Mouse (Mus musculus) granulocyte monocyte progenitor cell, adult 5-6 weeks (primary cell): Measurements from ENCODE around the gene Ppp2r1a. TPM values are rescaled to one million over a fixed set of nuclear protein-coding genes. Genes with fewer than 3 reads are reported as not detected.

ENCODE experiments used
- ATAC-seq: replicated peaks from 2 replicates; pipeline ENCODE4 v1.8.0; 2016; ENCODE audit warnings: mild to moderate bottlenecking, moderate TSS enrichment, inconsistent platforms; ENCODE audit not compliant: poor library complexity, severe bottlenecking
- total RNA-seq, 2 experiments: library from RNA; stranded (forward) in 1 of 2; stranded (reverse) in 1 of 2; fragments of 200-712, 200-1000 nt in 1 of 2; fragments of >200 nt in 1 of 2; fragmentation: Nextera tagmentation in 1 of 2; gene quantifications; 2 replicates each; pipeline ENCODE4 v1.2.3; 2014 to 2017

The Ppp2r1a gene
- total RNA-seq (2014; fragmentation: Nextera tagmentation), result 220 and 318 TPM in 2 replicates
- total RNA-seq (2017), result 119 and 128 TPM in 2 replicates

DNA sequence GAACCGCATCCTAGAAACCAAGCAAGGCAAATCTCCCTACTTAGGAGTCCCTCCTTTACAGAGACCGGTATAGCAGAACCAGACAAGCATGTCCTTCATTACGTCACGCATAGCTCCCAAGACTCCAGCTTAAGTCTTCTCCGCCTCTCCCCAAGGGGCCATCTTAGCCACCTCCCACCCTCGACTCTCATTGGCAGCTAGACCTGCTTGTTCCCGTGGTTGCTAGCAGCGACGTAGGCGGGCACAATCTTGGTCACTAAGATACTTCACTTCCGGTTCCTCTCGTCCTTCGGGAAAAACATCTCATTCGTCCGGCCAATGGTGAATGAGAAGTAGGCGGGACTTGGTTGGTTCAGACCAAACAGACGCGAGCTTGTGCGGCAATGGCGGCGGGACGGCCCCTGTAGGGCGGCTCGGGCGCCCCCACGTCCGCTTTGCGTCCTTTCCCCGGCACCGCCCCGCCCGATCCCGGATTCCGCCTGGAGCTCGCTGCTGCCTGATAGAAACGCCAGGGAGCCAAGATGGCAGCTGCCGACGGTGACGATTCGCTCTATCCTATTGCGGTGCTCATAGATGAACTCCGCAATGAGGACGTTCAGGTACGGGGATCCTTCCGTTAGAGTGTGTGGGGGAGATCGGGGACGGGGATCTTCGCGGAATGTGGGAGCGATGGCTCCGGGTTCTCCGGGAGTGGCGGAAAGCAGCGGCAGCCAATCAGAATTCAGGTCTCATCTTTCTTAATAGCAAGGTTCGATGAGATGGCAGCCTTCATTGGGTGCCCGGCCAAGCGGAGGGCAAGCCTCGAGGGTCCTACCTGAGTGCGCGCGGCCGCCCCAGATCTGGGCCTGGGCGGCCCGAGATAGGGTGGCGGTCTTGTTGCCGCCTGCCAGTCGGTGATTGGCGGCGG, at the start of gene Ppp2r1a:
TSS of gene Ppp2r1a (plus strand) at position 327 of the 907 bp plus-strand sequence.
- peak; percentile 84 for ATAC-seq

DNA sequence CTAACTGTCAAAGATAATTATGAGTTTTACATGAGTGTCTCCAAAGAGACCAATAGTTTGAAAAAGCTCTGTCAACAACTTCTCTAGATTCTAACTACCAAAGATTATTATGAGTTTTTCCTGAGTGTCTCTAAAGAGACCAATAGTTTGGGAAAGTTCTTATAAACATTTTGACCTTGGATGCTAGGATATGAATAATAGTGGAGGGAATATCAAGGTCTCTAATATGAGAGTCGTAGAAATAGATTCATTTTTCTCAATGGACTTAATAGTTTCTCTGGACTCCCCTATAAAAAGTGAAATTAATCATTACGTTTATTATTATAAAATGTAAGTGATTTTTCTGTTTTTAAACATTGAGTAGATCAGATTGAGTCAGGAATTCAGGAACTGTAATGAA, 40.1 kb upstream of the Ppp2r1a start, which contains the start of gene Vmn1r231:
TSS of gene Vmn1r231 (minus strand) at position 101 of the 400 bp plus-strand sequence.
- ATAC-seq, result no peak

DNA sequence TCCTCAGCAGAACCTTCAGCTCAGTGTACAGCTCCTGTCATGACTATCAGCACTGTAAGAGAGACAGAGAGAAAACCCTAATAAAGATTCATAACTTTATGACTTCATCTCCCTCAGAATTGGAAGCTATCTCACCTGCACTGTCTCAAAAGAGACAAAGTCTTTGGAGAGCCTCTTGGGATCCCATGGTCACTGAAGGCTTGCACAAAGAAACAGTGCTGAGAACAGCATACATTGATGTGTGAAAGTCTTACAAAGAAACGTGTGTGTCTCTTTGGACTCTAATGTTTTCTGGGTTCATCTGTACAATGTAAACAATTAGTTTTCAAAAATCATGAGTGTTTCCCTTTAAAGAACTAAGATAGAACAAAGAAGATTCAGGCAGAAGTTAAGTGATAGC, 25.5 kb upstream of the Ppp2r1a start, which contains the start of gene Vmn1r232:
TSS of gene Vmn1r232 (minus strand) at position 101 of the 400 bp plus-strand sequence.
- no peak for ATAC-seq

DNA sequence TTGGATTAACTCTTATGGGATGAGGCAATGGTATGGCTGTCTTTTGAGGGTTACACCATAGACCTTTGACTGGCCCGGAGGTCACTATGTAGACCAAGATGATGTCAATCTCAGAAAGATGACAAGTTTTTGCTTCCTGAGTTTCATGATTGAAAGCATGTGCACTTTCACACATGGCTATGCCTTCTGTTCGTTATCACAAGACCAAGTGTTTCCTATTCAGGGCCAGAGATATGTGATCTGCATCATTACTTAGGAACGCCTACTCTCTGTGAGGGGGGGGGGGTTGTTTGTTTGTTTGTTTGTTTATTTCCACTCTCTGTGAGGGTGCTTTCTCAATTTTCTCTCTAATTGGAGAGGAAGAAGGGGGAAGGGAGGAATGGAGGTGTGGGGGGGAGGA, 885 bp upstream of the Ppp2r1a start:
- no peak for ATAC-seq

DNA sequence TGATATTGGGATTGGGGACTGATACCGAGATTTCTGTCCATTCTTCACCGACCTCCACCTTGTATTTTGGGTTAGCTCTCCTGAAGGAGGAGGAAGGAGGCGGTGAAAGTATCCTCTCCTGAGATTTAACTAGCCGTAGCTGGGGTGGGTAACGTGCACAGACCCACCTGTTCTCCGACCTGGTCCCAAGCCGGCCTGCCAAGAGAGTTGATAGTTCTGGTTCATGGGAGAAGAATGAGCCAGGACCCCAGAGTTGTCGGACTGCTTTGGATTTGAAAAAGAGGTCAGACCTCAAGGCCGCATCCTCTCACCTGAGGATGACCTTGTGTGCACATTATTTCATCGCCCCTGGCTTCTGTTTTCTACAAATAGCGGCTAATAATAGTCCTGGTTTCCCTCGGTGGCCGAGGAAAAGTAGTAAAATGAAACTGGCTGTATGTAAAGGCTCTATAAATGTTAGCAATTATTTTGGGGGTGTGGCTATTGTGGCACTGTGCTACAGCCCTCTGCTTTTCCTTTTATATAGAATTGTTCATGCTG, 985 bp downstream of the Ppp2r1a start:
- no peak for ATAC-seq

DNA sequence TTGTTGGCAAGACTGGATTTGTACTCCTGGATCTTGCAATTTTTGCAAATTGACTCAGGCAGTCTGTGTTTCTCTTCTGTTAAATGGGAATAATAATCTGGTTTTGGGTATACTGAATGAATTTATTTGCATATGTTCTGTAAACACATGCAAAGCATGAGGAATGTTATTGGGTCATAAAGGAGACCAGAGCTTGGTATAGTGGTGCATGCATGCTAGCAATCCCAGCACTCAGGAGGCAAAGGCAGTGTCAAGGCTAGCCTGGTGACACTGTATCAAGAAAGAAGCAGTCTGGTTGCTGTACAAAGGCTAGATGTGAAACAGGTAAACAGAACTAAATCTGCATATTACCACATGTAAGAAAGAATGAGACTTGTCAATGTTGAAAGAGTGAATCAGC, 1.5 kb downstream of the Ppp2r1a start:
- ATAC-seq, result no peak

DNA sequence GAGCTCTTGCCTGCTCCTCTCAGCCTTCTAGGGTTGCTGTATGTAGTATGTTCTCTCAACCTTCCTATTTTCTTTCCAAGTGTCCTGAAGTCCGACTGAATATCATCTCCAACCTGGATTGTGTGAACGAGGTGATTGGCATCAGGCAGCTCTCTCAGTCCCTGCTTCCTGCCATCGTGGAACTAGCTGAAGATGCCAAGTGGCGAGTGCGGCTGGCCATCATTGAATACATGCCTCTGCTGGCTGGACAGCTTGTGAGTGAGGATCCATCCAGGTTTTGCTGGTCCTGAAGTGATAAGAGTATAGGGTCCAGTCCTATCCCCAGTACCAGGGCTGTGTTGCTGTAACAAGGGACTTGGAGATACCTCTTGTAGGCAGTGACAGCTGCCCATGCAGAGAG, 15.3 kb downstream of the Ppp2r1a start:
- ATAC-seq, result no peak

DNA sequence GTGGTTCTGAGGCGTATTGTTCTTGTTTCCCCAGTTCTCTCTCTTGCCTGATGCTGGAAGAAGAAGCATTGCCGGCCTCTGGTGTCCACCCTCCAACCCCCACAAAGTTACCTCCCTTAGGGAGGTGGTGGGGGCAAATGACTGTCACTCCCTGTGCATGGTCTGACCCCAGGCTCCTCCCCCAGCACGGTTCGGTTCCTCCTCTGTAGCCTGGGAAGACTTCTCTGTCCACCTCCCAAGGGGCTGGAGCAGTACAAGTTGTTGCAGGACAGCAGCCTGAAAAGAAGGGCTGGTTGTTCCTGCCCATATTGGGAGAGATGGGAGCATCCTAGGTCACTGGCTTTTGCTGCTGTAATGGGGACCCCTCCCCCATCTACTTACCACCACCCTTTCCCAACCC, 20.3 kb downstream of the Ppp2r1a start:
- ATAC-seq, result peak; percentile 9; the same call in 1 of the 2 replicates

DNA sequence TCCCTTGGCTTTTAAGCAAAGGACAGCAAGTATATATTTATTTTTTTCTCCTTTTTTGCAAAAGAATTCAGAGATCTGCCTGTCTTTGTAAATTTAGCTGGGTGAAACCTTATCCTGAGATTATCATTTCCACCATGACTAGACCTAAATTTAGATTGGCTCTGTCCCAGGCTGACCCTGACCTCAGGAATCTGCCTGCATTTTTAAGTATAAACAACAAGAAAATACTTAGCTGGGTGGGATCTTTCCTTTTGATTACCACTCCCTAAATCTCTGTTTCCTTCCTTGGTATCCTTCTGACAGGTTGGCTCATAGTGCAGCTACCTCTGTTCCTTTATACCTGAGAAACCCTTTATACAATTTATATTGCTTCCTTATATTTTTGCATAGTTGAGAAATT, 21.6 kb downstream of the Ppp2r1a start:
- ATAC-seq, result no peak

DNA sequence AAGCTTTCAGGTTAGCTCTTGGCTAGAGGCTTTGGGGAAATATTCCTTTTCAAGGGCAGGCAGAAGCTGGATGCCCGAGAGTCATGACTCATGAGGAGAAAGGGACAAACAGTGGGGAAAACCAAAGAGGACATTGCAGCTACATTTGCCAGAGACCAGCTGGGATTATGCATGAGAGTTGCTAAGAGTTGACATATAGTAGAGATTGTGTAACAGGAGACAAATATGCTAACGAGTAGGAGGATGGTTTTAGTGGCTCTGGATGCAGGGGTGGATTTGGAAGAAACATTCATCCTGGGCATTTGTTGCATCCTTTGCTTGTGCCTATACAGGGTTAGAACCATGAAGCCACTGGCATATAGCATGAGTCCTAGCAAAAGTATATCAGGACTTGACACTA, 48.6 kb downstream of the Ppp2r1a start:
- no peak for ATAC-seq

DNA sequence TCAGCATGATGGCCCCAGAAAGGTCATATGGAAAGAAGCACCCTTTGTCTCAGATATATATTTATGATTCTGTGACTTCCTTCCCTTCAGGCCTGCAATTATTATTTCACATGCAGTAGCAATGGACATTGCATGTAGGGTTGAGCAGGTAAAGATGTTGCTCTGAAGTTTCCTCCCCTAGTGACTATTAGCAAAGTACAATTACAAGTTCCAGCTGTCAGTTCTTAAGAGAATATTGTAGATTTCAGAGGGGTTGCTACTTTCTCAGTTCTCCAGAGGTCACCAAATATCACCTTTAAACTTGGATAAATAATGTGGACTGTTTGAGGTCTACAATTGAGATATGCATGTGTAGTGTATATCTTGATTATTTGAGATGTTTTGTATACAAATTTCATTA, 51.3 kb downstream of the Ppp2r1a start, which contains the start of gene Vmn1r233:
TSS of gene Vmn1r233 (minus strand) at position 101 of the 400 bp plus-strand sequence.
- ATAC-seq, result no peak

DNA sequence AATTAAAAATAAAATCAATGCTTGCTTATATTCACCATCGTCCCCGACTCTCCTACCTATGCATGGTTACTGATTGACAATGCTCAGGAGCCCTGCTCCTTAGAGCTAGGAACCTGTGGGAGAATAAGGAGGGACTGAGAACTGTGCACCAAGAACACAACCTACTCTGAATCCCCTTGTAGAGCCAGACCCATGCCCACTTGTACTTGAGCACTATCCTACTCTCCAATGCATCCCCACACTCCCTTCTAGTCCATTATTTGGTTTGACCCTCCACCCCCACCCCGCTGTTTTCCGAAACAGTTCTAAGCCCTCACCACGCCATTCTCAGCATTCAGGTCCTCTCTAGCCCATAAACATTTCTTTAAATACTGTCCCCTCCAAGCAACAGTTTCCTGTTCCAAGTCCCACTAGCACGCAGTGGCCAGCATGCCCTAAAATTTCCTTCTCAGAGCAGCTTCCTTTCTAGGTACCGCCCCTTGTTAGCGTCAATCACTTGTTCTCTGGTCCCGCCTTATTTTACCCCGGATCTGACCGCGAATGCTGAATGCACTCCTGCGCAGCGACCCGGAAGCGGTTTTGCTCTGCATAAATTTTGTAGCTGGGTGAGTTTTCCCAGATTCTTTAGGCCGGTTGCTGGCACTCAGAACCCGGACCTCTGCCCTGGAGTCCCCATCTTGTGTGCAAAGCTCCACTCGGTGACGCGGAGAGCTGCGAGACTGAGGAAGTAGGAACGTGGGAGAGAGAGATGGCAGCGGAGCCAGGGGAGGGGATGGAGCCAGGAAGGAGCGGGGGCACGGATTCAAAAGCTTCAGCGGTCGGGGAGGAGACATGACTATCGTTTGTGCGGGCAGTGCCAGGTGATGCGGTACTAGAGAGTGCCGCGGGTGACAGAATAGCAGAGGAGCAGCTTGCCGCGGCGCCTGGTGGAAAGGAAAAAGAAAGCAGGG, 63.5 kb downstream of the Ppp2r1a start, which contains the start of gene Zfp160:
TSS of gene Zfp160 (plus strand) at position 522 of the 950 bp plus-strand sequence.
- peak; percentile 94 for ATAC-seq

DNA sequence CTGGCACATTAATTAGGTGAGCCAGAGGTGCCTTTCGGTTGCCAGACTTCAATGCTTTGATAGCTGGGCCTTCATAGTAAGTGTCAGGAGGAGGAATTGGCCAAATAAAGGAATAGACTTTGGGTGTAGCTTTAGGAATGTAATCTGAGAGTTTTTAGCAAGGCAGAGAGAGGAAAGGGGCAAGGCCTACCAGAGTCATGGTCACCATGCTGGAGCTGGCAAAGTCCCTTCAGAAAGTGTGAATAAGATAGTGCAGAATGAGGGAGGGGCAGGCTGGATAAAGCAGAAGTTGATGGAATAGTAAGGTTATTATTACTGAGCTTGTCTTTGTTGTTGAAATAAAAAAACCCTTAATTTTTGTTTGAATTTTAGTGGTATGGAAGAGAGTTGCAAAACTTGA, 64.6 kb downstream of the Ppp2r1a start:
- ATAC-seq, result no peak

Other genes starting within 250 kb of the Ppp2r1a start
- gene Vmn1r227, start 215.5 kb upstream of the Ppp2r1a start, total RNA-seq (2014; fragmentation: Nextera tagmentation), result not detected in 2 replicates
- gene Vmn1r227, start 215.5 kb upstream of the Ppp2r1a start, total RNA-seq (2017), result not detected in 2 replicates
- gene Vmn1r228, start 159.2 kb upstream of the Ppp2r1a start, total RNA-seq (2014; fragmentation: Nextera tagmentation), result not detected in 2 replicates
- not detected in 2 replicates for gene Vmn1r228, start 159.2 kb upstream of the Ppp2r1a start, total RNA-seq (2017)
- not detected in 2 replicates for gene Vmn1r229, start 133.8 kb upstream of the Ppp2r1a start, total RNA-seq (2014; fragmentation: Nextera tagmentation)
- gene Vmn1r229, start 133.8 kb upstream of the Ppp2r1a start, total RNA-seq (2017), result not detected in 2 replicates
- gene Vmn1r230, start 104.9 kb upstream of the Ppp2r1a start, total RNA-seq (2014; fragmentation: Nextera tagmentation), result not detected in 2 replicates
- not detected in 2 replicates for gene Vmn1r230, start 104.9 kb upstream of the Ppp2r1a start, total RNA-seq (2017)
- not detected in 2 replicates for gene Vmn1r231, start 40.2 kb upstream of the Ppp2r1a start, total RNA-seq (2014; fragmentation: Nextera tagmentation)
- gene Vmn1r231, start 40.2 kb upstream of the Ppp2r1a start, total RNA-seq (2017), result not detected in 2 replicates
- gene Vmn1r232, start 25.6 kb upstream of the Ppp2r1a start, total RNA-seq (2014; fragmentation: Nextera tagmentation), result not detected in 2 replicates
- not detected in 2 replicates for gene Vmn1r232, start 25.6 kb upstream of the Ppp2r1a start, total RNA-seq (2017)
- gene Vmn1r233, start 51.2 kb downstream of the Ppp2r1a start, total RNA-seq (2014; fragmentation: Nextera tagmentation), result not detected in 2 replicates
- not detected in 2 replicates for gene Vmn1r233, start 51.2 kb downstream of the Ppp2r1a start, total RNA-seq (2017)
- gene Zfp160, start 63.6 kb downstream of the Ppp2r1a start, total RNA-seq (2014; fragmentation: Nextera tagmentation), result 16.7 and 32.4 TPM in 2 replicates
- gene Zfp160, start 63.6 kb downstream of the Ppp2r1a start, total RNA-seq (2017), result 20.4 and 23.1 TPM in 2 replicates